Mouse (Mus musculus) hematopoietic multipotent progenitor cell, adult 10-12 weeks (in vitro differentiated cells): ENCODE results near the gene D130043K22Rik. TPM values are rescaled to one million over a fixed set of nuclear protein-coding genes. Genes with fewer than 3 reads are reported as not detected.

ENCODE experiments used
- polyA plus RNA-seq: library from polyadenylated mRNA; stranded (reverse); fragments of >175 nt; gene quantifications from 2 replicates; pipeline ENCODE4 v1.2.3, GENCODE M21; 2012; ENCODE audit warnings: low replicate concordance

Gene D130043K22Rik
- polyA plus RNA-seq = 0.02 TPM in 1 of 2 replicates, not detected in the other

GRCm38 (mm10) chr13:24844983-24845955 is at the start of gene D130043K22Rik:
Gene D130043K22Rik, plus strand, starts transcription at chr13:24845135.

GRCm38 (mm10) chr13:24801308-24801921 is 43.5 kb upstream of the D130043K22Rik start, which contains the start of gene BC005537:
Gene BC005537, plus strand, starts transcription at chr13:24801657.

GRCm38 (mm10) chr13:24831353-24832130 is 13.4 kb upstream of the D130043K22Rik start, which contains the start of the genes Acot13 and Tdp2:
Gene Acot13, minus strand, starts transcription at chr13:24831540.
Gene Tdp2, plus strand, starts transcription at chr13:24831679.

GRCm38 (mm10) chr13:24937108-24937838 is 92.3 kb downstream of the D130043K22Rik start, which contains the start of gene Aldh5a1:
Gene Aldh5a1, minus strand, starts transcription at chr13:24937661.

GRCm38 (mm10) chr13:24942512-24943282 is 97.8 kb downstream of the D130043K22Rik start, which contains the start of gene Gpld1:
Gene Gpld1, plus strand, starts transcription at chr13:24943152.

Other genes with a start within 250 kb of the D130043K22Rik start
- gene Armh2, start 103.9 kb upstream of the D130043K22Rik start, polyA plus RNA-seq = not detected in 2 replicates
- gene Gmnn, start 83.2 kb upstream of the D130043K22Rik start, polyA plus RNA-seq = 0.56 and 3.2 TPM in 2 replicates
- 74.8 and 195 TPM in 2 replicates for gene BC005537, start 43.5 kb upstream of the D130043K22Rik start, polyA plus RNA-seq
- 23.5 and 41.8 TPM in 2 replicates for gene Acot13, start 13.6 kb upstream of the D130043K22Rik start, polyA plus RNA-seq
- gene Tdp2, start 13.5 kb upstream of the D130043K22Rik start, polyA plus RNA-seq = 20.4 and 29.7 TPM in 2 replicates
- 0.37 and 0.79 TPM in 2 replicates for gene Aldh5a1, start 92.5 kb downstream of the D130043K22Rik start, polyA plus RNA-seq
- 0.04 TPM in 1 of 2 replicates, not detected in the other for gene Gpld1, start 98.0 kb downstream of the D130043K22Rik start, polyA plus RNA-seq
- 6.7 and 6.9 TPM in 2 replicates for gene Mrs2, start 175.2 kb downstream of the D130043K22Rik start, polyA plus RNA-seq
- not detected in 2 replicates for gene Dcdc2a, start 210.9 kb downstream of the D130043K22Rik start, polyA plus RNA-seq